Mouse (Mus musculus): ENCODE measurements around the gene Ino80. TPM values are rescaled to one million over a fixed set of nuclear protein-coding genes. Genes with fewer than 3 reads are reported as not detected.

Gene Ino80
- polyA plus RNA-seq, 1 experiment from 2014 or later = 8.3 TPM

GRCm38 (mm10) chr2:119336470-119336869 lies 141.0 kb downstream of the Ino80 start:
- Histone ChIP-seq H3K36me3 (ENCODE audit: control insufficient read depth, insufficient read depth, low read length) (no peaks in the 10 kb centered on the region), H3K27me3 (replicated peaks; ENCODE audit: control insufficient read depth, insufficient read depth, low read length) (0 out of 2 replicates have a peak, but pooled peaks cover 2% of the 10 kb centered on the region), H3K27ac (ENCODE audit: low read depth) (no peak overlapping the region), H3K9me3 (ENCODE audit: control insufficient read depth, low read length) (no peaks in the 10 kb centered on the region), H3K4me1 (replicated peaks; ENCODE audit: control insufficient read depth, insufficient read depth, low read length) (0 out of 2 replicates have a peak, but pooled peaks cover 6% of the 10 kb centered on the region), H3K9ac (ENCODE audit: low read length) (no peak overlapping the region), H3K4me2 (ENCODE audit: low read length) (no peak overlapping the region), H3K4me3 (ENCODE audit: low read depth, low read length) (no peak overlapping the region)
- ATAC-seq (replicated peaks; ENCODE audit: low FRiP score, low TSS enrichment, low read depth) (no peak), DNase-seq (ENCODE audit: low spot score) (no peak)
- WGBS = 72% methylated on average over 10 of the region's 10 CpGs

- H3K4me2 ChIP-seq (ENCODE audit: low read length) = no peak overlapping the region
- no peak overlapping the region for H3K9ac ChIP-seq (ENCODE audit: low read length)
- no peaks in the 10 kb centered on the region for H3K36me3 ChIP-seq (ENCODE audit: control insufficient read depth, insufficient read depth, low read length)
- WGBS = 67% methylated on average over 2 of the region's 2 CpGs
- DNase-seq (ENCODE audit: low spot score) = no peak
- H3K27ac ChIP-seq (ENCODE audit: low read depth) = no peak overlapping the region
- ATAC-seq (replicated peaks; ENCODE audit: low FRiP score, low TSS enrichment, low read depth) = no peak
- H3K27me3 ChIP-seq (replicated peaks; ENCODE audit: control insufficient read depth, insufficient read depth, low read length) = 0 out of 2 replicates have a peak, but pooled peaks cover 5% of the 10 kb centered on the region
- H3K4me1 ChIP-seq (replicated peaks; ENCODE audit: control insufficient read depth, insufficient read depth, low read length) = 0 out of 2 replicates have a peak, but pooled peaks cover 6% of the 10 kb centered on the region
- no peaks in the 10 kb centered on the region for H3K9me3 ChIP-seq (ENCODE audit: control insufficient read depth, low read length)
- no peak overlapping the region for H3K4me3 ChIP-seq (ENCODE audit: low read depth, low read length)
Measured at GRCm38 (mm10) chr2:119336002-119336401, 141.5 kb downstream of the Ino80 start.

GRCm38 (mm10) chr2:119335535-119335934 lies 142.0 kb downstream of the Ino80 start:
- Histone ChIP-seq H3K4me1 (replicated peaks; ENCODE audit: control insufficient read depth, insufficient read depth, low read length) (0 out of 2 replicates have a peak, but pooled peaks cover 6% of the 10 kb centered on the region), H3K4me3 (ENCODE audit: low read depth, low read length) (no peak overlapping the region), H3K27me3 (replicated peaks; ENCODE audit: control insufficient read depth, insufficient read depth, low read length) (0 out of 2 replicates have a peak, but pooled peaks cover 5% of the 10 kb centered on the region), H3K4me2 (ENCODE audit: low read length) (no peak overlapping the region), H3K9me3 (ENCODE audit: control insufficient read depth, low read length) (no peaks in the 10 kb centered on the region), H3K9ac (ENCODE audit: low read length) (no peak overlapping the region), H3K27ac (ENCODE audit: low read depth) (no peak overlapping the region), H3K36me3 (ENCODE audit: control insufficient read depth, insufficient read depth, low read length) (no peaks in the 10 kb centered on the region)
- no peak for DNase-seq (ENCODE audit: low spot score)
- no peak for ATAC-seq (replicated peaks; ENCODE audit: low FRiP score, low TSS enrichment, low read depth)
- 75% methylated on average over 1 of the region's 1 CpGs for WGBS

- DNase-seq (ENCODE audit: low spot score) (no peak), ATAC-seq (replicated peaks; ENCODE audit: low FRiP score, low TSS enrichment, low read depth) (no peak)
- WGBS = 72% methylated on average over 7 of the region's 7 CpGs
- Histone ChIP-seq H3K9ac (ENCODE audit: low read length) (no peak overlapping the region), H3K27ac (ENCODE audit: low read depth) (no peak overlapping the region), H3K9me3 (ENCODE audit: control insufficient read depth, low read length) (no peaks in the 10 kb centered on the region), H3K4me2 (ENCODE audit: low read length) (no peak overlapping the region), H3K4me1 (replicated peaks; ENCODE audit: control insufficient read depth, insufficient read depth, low read length) (0 out of 2 replicates have a peak, but pooled peaks cover 6% of the 10 kb centered on the region), H3K27me3 (replicated peaks; ENCODE audit: control insufficient read depth, insufficient read depth, low read length) (0 out of 2 replicates have a peak, but pooled peaks cover 9% of the 10 kb centered on the region), H3K4me3 (ENCODE audit: low read depth, low read length) (no peak overlapping the region), H3K36me3 (ENCODE audit: control insufficient read depth, insufficient read depth, low read length) (no peaks in the 10 kb centered on the region)
Measured at GRCm38 (mm10) chr2:119334964-119335525, 142.4 kb downstream of the Ino80 start.

- WGBS = 70% methylated on average over 1 of the region's 1 CpGs
- DNase-seq (ENCODE audit: low spot score) (no peak), ATAC-seq (replicated peaks; ENCODE audit: low FRiP score, low TSS enrichment, low read depth) (no peak)
- no peaks in the 10 kb centered on the region for H3K36me3 ChIP-seq (ENCODE audit: control insufficient read depth, insufficient read depth, low read length)
- no peak overlapping the region for H3K4me2 ChIP-seq (ENCODE audit: low read length)
- H3K9me3 ChIP-seq (ENCODE audit: control insufficient read depth, low read length) = no peaks in the 10 kb centered on the region
- H3K27me3 ChIP-seq (replicated peaks; ENCODE audit: control insufficient read depth, insufficient read depth, low read length) = peaks cover 11% of the 10 kb centered on the region; the same call in 1 of the 2 replicates
- no peak overlapping the region for H3K27ac ChIP-seq (ENCODE audit: low read depth)
- 0 out of 2 replicates have a peak, but pooled peaks cover 6% of the 10 kb centered on the region for H3K4me1 ChIP-seq (replicated peaks; ENCODE audit: control insufficient read depth, insufficient read depth, low read length)
- no peak overlapping the region for H3K4me3 ChIP-seq (ENCODE audit: low read depth, low read length)
- no peak overlapping the region for H3K9ac ChIP-seq (ENCODE audit: low read length)
Measured at GRCm38 (mm10) chr2:119334135-119334534, 143.4 kb downstream of the Ino80 start.

DNA sequence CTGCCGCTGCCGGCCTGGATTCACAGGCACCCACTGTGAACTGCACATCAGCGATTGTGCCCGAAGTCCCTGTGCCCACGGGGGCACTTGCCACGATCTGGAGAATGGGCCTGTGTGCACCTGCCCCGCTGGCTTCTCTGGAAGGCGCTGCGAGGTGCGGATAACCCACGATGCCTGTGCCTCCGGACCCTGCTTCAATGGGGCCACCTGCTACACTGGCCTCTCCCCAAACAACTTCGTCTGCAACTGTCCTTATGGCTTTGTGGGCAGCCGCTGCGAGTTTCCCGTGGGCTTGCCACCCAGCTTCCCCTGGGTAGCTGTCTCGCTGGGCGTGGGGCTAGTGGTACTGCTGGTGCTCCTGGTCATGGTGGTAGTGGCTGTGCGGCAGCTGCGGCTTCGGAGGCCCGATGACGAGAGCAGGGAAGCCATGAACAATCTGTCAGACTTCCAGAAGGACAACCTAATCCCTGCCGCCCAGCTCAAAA lies 145.3 kb downstream of the Ino80 start:
- ATAC-seq (replicated peaks; ENCODE audit: low FRiP score, low TSS enrichment, low read depth) = no peak
- no peak overlapping the region for H3K9ac ChIP-seq (ENCODE audit: low read length)

GRCm38 (mm10) chr2:119330795-119331194 lies 146.7 kb downstream of the Ino80 start:
- Histone ChIP-seq H3K4me3 (ENCODE audit: low read depth, low read length) (no peak overlapping the region), H3K9me3 (ENCODE audit: control insufficient read depth, low read length) (no peaks in the 10 kb centered on the region), H3K27ac (ENCODE audit: low read depth) (no peak overlapping the region), H3K27me3 (replicated peaks; ENCODE audit: control insufficient read depth, insufficient read depth, low read length) (peaks cover 44% of the 10 kb centered on the region), H3K9ac (ENCODE audit: low read length) (no peak overlapping the region), H3K36me3 (ENCODE audit: control insufficient read depth, insufficient read depth, low read length) (no peaks in the 10 kb centered on the region), H3K4me1 (replicated peaks; ENCODE audit: control insufficient read depth, insufficient read depth, low read length) (peaks cover 7% of the 10 kb centered on the region), H3K4me2 (ENCODE audit: low read length) (no peak overlapping the region)
- DNase-seq (ENCODE audit: low spot score) = no peak
- WGBS = 91% methylated on average over 8 of the region's 8 CpGs
- ATAC-seq (replicated peaks; ENCODE audit: low FRiP score, low TSS enrichment, low read depth) = no peak

More for the DNA sequence above, 145.3 kb downstream of the Ino80 start:
- Histone ChIP-seq H3K4me2 (ENCODE audit: low read length) (no peak overlapping the region), H3K4me1 (replicated peaks; ENCODE audit: control insufficient read depth, insufficient read depth, low read length) (peaks cover 4% of the 10 kb centered on the region; the same call in 1 of the 2 replicates), H3K36me3 (ENCODE audit: control insufficient read depth, insufficient read depth, low read length) (no peaks in the 10 kb centered on the region), H3K27ac (ENCODE audit: low read depth) (no peak overlapping the region), H3K9me3 (ENCODE audit: control insufficient read depth, low read length) (no peaks in the 10 kb centered on the region), H3K4me3 (ENCODE audit: low read depth, low read length) (no peak overlapping the region), H3K27me3 (replicated peaks; ENCODE audit: control insufficient read depth, insufficient read depth, low read length) (peaks cover 30% of the 10 kb centered on the region)
- 68% methylated on average over 24 of the region's 24 CpGs for WGBS
- no peak for DNase-seq (ENCODE audit: low spot score)

GRCm38 (mm10) chr2:119329123-119329817 lies 148.2 kb downstream of the Ino80 start:
- H3K9ac ChIP-seq (ENCODE audit: low read length) = no peak overlapping the region
- peak overlapping the region; percentile 89; the same call in 1 of the 2 replicates for H3K4me2 ChIP-seq (ENCODE audit: low read length)
- no peak overlapping the region for H3K4me3 ChIP-seq (ENCODE audit: low read depth, low read length)
- H3K27ac ChIP-seq (ENCODE audit: low read depth) = no peak overlapping the region
- peaks cover 58% of the 10 kb centered on the region for H3K27me3 ChIP-seq (replicated peaks; ENCODE audit: control insufficient read depth, insufficient read depth, low read length)
- DNase-seq (ENCODE audit: low spot score) = no peak
- no peaks in the 10 kb centered on the region for H3K36me3 ChIP-seq (ENCODE audit: control insufficient read depth, insufficient read depth, low read length)
- peak; percentile 74 for ATAC-seq (replicated peaks; ENCODE audit: low FRiP score, low TSS enrichment, low read depth)
- H3K9me3 ChIP-seq (ENCODE audit: control insufficient read depth, low read length) = no peaks in the 10 kb centered on the region
- H3K4me1 ChIP-seq (replicated peaks; ENCODE audit: control insufficient read depth, insufficient read depth, low read length) = peaks cover 16% of the 10 kb centered on the region
- WGBS = 40% methylated on average over 3 of the region's 3 CpGs

Measured in intestine, embryonic 14.5 days (tissue).